Mouse (Mus musculus) olfactory bulb, adult 2 months (tissue): ENCODE results near the gene Polr2h.
A peak's percentile ranks its signal among the peaks of the same experiment; 100 is the strongest.

Experiments
- CTCF ChIP-seq: fragments of 200-500 bp; IDR thresholded peaks from 2 replicates; pipeline ENCODE4 v1.5.1; 2012; ENCODE audit warnings: low read depth, mild to moderate bottlenecking, low read length, moderate library complexity; ENCODE audit not compliant: insufficient read depth
- POLR2A ChIP-seq: fragments of 200-500 bp; IDR thresholded peaks from 2 replicates; pipeline ENCODE4 v1.6.1; 2012; ENCODE audit warnings: mild to moderate bottlenecking, low read depth, low read length, moderate library complexity; ENCODE audit not compliant: insufficient read depth

GRCm38 (mm10) chr16:20724338-20724748 is 6.9 kb downstream of the Polr2h start:
- TF ChIP-seq CTCF (peak; percentile 68), POLR2A (no peak)
